Mouse (Mus musculus) ES-Bruce4 (cell line): ENCODE data around the gene Spast. TPM values are rescaled to one million over a fixed set of nuclear protein-coding genes. Genes with fewer than 3 reads are reported as not detected.

ENCODE experiments used
- H3K27ac ChIP-seq: 2 replicates; pipeline ENCODE4 v1.5.1; 2012; ENCODE audit warnings: low read length, inconsistent platforms; ENCODE audit not compliant: insufficient read depth
- H3K27me3 ChIP-seq: 2 replicates; pipeline ENCODE4 v1.6.1; 2012; ENCODE audit warnings: mild to moderate bottlenecking, low read length, inconsistent platforms; ENCODE audit not compliant: control insufficient read depth, poor library complexity, insufficient read depth, severe bottlenecking
- H3K36me3 ChIP-seq: 2 replicates; pipeline ENCODE4 v1.6.1; 2012; ENCODE audit warnings: inconsistent platforms, mild to moderate bottlenecking, low read length, moderate library complexity; ENCODE audit not compliant: control insufficient read depth, poor library complexity, insufficient read depth, severe bottlenecking
- H3K4me1 ChIP-seq: one replicate; pipeline ENCODE4 v1.8.1; 2011; ENCODE audit warnings: low read length; ENCODE audit not compliant: control insufficient read depth, insufficient read depth
- H3K4me3 ChIP-seq: 2 replicates; pipeline ENCODE4 v1.5.1; 2011; ENCODE audit warnings: low read depth, mild to moderate bottlenecking, low read length
- H3K9ac ChIP-seq: 2 replicates; pipeline ENCODE4 v1.6.1; 2012; ENCODE audit warnings: low read depth, mild to moderate bottlenecking, inconsistent platforms; ENCODE audit not compliant: poor library complexity, severe bottlenecking
- H3K9me3 ChIP-seq: replicated peaks from 2 replicates; pipeline ENCODE4 v1.6.1; 2012; ENCODE audit warnings: mild to moderate bottlenecking, low read length, inconsistent platforms; ENCODE audit not compliant: control insufficient read depth, poor library complexity, insufficient read depth, severe bottlenecking
- CTCF ChIP-seq: IDR thresholded peaks from one replicate; pipeline ENCODE4 v1.8.1; 2011; ENCODE audit warnings: low read depth, low read length
- EP300 ChIP-seq: IDR thresholded peaks from 2 replicates; pipeline ENCODE4 v1.6.1; 2011; ENCODE audit warnings: low read depth, low read length; ENCODE audit not compliant: insufficient read depth
- POLR2A ChIP-seq: IDR thresholded peaks from one replicate; pipeline ENCODE4 v1.8.1; 2011; ENCODE audit warnings: low read length; ENCODE audit not compliant: insufficient read depth
- polyA plus RNA-seq: library from polyadenylated mRNA; stranded (reverse); fragments of >200 nt; gene quantifications from 2 replicates; pipeline ENCODE4 v1.2.4, GENCODE M21; 2011; ENCODE audit warnings: low read depth; ENCODE audit not compliant: missing spikeins, insufficient read depth, insufficient read length

Spast gene
- polyA plus RNA-seq, 1 experiment, result 30.6 TPM

GRCm38 (mm10) chr17:74424401-74425005, 85.7 kb downstream of the Spast start:
- H3K27me3 ChIP-seq, result no peaks in the 10 kb centered on the region

GRCm38 (mm10) chr17:74430074-74430473, 91.3 kb downstream of the Spast start:
- Histone ChIP-seq H3K27ac (no peak overlapping the region), H3K4me3 (no peak overlapping the region), H3K36me3 (no peaks in the 10 kb centered on the region), H3K27me3 (no peaks in the 10 kb centered on the region), H3K9me3 (no peaks in the 10 kb centered on the region), H3K4me1 (peaks cover 1% of the 10 kb centered on the region), H3K9ac (no peak overlapping the region)
- TF ChIP-seq EP300 (no peak), POLR2A (no peak), CTCF (no peak)

More at GRCm38 (mm10) chr17:74424401-74425005, 85.7 kb downstream of the Spast start:
- no peak overlapping the region for H3K9ac ChIP-seq
- no peak overlapping the region for H3K4me3 ChIP-seq
- no peak overlapping the region for H3K27ac ChIP-seq
- H3K9me3 ChIP-seq, result no peaks in the 10 kb centered on the region
- H3K4me1 ChIP-seq, result peaks cover 6% of the 10 kb centered on the region
- no peak for TF ChIP-seq EP300
- TF ChIP-seq POLR2A, result no peak
- no peak for TF ChIP-seq CTCF
- H3K36me3 ChIP-seq, result peaks cover 8% of the 10 kb centered on the region

GRCm38 (mm10) chr17:74431481-74431880, 92.7 kb downstream of the Spast start:
- Histone ChIP-seq H3K4me3 (no peak overlapping the region), H3K27me3 (no peaks in the 10 kb centered on the region), H3K27ac (no peak overlapping the region), H3K36me3 (no peaks in the 10 kb centered on the region), H3K9ac (no peak overlapping the region), H3K4me1 (peaks cover 1% of the 10 kb centered on the region), H3K9me3 (no peaks in the 10 kb centered on the region)
- TF ChIP-seq CTCF (peak; percentile 61), POLR2A (no peak), EP300 (no peak)

- H3K36me3 ChIP-seq, result no peaks in the 10 kb centered on the region
- no peak overlapping the region for H3K4me3 ChIP-seq
- TF ChIP-seq CTCF (no peak), EP300 (no peak), POLR2A (no peak)
- no peaks in the 10 kb centered on the region for H3K4me1 ChIP-seq
- no peak overlapping the region for H3K27ac ChIP-seq
- no peaks in the 10 kb centered on the region for H3K9me3 ChIP-seq
- H3K9ac ChIP-seq, result no peak overlapping the region
- H3K27me3 ChIP-seq, result no peaks in the 10 kb centered on the region
These were observed 93.8 kb downstream of the Spast start for GRCm38 (mm10) chr17:74432631-74433030.

GRCm38 (mm10) chr17:74437762-74438161, 99.0 kb downstream of the Spast start:
- Histone ChIP-seq H3K4me3 (no peak overlapping the region), H3K4me1 (no peaks in the 10 kb centered on the region), H3K9ac (no peak overlapping the region), H3K9me3 (no peaks in the 10 kb centered on the region), H3K27me3 (no peaks in the 10 kb centered on the region), H3K27ac (no peak overlapping the region), H3K36me3 (no peaks in the 10 kb centered on the region)
- TF ChIP-seq EP300 (no peak), CTCF (no peak), POLR2A (no peak)

- TF ChIP-seq POLR2A (no peak), EP300 (no peak), CTCF (no peak)
- Histone ChIP-seq H3K27ac (no peak overlapping the region), H3K36me3 (no peaks in the 10 kb centered on the region), H3K4me1 (no peaks in the 10 kb centered on the region), H3K9me3 (no peaks in the 10 kb centered on the region), H3K4me3 (no peak overlapping the region), H3K27me3 (no peaks in the 10 kb centered on the region), H3K9ac (no peak overlapping the region)
These were observed 101.7 kb downstream of the Spast start for GRCm38 (mm10) chr17:74440486-74440885.

Other genes with a start within 250 kb of the Spast start
- 72.7 and 74.6 TPM in 2 replicates for gene Memo1, start 43.5 kb upstream of the Spast start, polyA plus RNA-seq
- gene Dpy30, start 15.0 kb upstream of the Spast start, polyA plus RNA-seq, result 244 and 257 TPM in 2 replicates
- 40.0 and 48.1 TPM in 2 replicates for gene Slc30a6, start 56.6 kb downstream of the Spast start, polyA plus RNA-seq
- 0.55 and 0.56 TPM in 2 replicates for gene Nlrc4, start 120.2 kb downstream of the Spast start, polyA plus RNA-seq
- gene Yipf4, start 150.5 kb downstream of the Spast start, polyA plus RNA-seq, result 82.5 and 128 TPM in 2 replicates
- gene Birc6, start 189.3 kb downstream of the Spast start, polyA plus RNA-seq, result 123 and 132 TPM in 2 replicates